Mouse (Mus musculus): ENCODE data around the gene Uckl1.

Gene Uckl1

DNA sequence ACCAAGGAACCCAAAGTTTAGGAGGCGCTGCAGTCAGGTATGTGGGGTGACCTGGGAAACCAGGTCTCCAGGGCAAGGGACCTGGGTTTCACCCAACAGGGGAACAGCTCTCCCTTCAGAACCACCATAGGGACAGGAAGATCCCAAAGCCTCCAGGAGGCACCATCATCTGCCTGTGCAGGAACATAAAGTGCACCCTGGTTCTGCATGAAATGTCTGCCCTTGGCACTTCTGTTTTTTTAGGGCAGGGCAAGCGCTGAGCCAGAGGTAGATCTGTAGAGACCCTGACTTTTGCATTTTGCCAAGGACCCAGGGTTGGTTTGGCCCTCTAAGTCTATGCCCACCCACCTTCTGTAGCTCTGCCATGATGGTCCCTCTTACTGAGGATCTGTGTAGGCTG lies 2.3 kb downstream of the Uckl1 start:
- no peak for TF ChIP-seq GATA4 (IDR thresholded peaks at IDR 0.05; ENCODE audit: insufficient replicate concordance, low read length)

DNA sequence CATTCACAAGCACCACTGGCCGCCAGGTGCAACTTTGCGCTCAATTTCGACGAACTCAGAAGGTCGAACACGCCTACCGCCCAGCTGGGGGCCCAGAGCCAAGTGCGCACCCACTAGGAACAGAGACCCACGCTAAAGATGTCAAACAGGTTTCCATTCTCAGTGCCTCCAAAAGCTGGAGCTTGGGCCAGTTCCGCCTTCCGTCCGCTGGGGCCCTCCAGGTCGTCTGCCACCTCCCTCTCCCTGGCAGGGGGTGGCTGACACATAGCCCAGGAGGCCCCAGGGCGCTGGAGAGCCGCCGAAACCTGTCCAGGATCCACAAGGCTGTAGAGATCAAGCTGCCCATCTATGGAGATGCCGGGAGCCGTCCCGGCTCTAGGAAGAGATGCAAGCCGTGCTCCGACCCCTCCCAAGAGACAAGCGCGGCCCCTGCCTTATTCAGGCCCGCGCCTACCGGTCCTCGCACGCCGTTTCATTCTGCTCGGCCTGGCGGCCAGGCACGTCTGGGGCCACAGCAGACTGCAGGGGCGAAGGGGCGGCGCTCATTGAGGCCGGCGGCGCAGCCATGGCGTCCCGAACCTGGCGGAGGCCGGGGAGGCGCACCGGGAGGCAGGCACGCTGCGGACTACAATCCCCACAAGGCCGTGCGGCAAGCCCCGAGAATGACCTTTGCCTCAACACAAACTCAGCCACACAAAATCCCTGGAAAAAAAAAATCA lies 3.1 kb downstream of the Uckl1 start:
- TF ChIP-seq GATA4 (IDR thresholded peaks at IDR 0.05; ENCODE audit: insufficient replicate concordance, low read length): no peak

DNA sequence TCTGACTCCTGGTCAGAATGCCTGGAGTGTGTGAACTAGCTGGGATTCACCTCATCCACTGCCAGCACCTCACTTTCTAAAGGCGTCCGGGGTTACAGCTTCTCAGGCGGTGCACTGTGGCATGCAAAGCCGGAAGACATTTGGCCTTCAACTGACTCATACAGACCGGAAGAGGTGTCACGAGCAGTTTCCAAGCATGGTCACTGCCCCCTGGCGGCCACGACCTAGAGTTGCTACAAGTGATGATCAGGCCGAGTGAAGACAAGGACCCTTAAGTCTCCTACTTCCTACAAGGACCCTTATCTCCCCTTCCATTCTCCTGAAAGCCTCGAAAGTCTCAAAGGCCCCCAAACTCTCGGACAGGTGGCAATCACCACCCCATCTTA lies 3.7 kb downstream of the Uckl1 start:
- TF ChIP-seq GATA4 (IDR thresholded peaks at IDR 0.05; ENCODE audit: insufficient replicate concordance, low read length): no peak

DNA sequence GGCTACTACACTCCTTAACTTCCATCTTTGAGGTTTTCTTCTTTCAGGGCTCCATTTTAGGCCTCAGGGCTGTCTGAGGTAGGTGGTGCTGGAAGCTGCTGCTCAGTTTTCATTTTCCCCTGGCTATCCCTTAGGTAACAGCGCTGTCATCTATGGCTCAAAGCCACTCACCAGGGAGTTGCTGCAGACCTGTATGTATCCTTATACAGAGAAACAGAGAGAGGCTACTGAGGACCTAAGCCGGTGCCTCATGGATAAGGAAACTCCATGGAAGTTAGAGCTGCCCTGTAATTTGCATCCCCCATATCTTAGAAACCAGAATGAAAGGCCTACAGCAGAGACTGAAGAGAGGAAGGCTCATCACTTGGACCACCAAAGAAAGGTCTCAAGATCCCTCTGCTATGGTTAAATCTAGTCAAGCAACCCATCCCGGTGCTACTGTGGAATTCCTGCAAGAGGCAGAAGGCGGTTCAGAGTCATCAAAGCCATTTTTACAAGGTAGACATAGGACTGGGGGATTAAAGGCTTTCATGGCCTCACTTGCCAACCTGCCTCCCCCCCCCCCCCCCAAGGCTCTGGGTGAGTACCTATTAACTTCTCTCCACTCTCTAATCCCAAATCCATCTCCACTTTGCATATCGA lies 4.4 kb downstream of the Uckl1 start:
- no peak for TF ChIP-seq GATA4 (IDR thresholded peaks at IDR 0.05; ENCODE audit: insufficient replicate concordance, low read length)

DNA sequence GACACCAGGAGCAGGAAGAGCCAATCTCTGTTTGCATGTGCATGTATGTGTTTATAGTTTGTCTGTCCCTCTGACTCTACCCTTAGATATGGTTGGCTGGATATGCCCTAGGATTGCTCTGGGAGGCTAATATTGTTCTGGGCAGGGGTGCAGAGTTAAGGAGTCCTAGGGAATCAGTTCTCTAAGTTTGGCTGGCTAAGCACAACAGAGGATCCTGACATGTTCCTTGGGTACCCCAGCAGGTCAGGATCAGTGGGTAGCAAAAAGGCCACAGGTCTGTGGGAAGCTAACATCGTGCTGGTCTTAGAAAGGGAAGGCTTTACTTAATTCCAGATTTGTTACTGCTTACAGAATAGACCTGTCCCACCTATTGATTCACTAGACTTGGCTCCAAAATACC lies 5.0 kb downstream of the Uckl1 start:
- TF ChIP-seq GATA4 (IDR thresholded peaks at IDR 0.05; ENCODE audit: insufficient replicate concordance, low read length): no peak

DNA sequence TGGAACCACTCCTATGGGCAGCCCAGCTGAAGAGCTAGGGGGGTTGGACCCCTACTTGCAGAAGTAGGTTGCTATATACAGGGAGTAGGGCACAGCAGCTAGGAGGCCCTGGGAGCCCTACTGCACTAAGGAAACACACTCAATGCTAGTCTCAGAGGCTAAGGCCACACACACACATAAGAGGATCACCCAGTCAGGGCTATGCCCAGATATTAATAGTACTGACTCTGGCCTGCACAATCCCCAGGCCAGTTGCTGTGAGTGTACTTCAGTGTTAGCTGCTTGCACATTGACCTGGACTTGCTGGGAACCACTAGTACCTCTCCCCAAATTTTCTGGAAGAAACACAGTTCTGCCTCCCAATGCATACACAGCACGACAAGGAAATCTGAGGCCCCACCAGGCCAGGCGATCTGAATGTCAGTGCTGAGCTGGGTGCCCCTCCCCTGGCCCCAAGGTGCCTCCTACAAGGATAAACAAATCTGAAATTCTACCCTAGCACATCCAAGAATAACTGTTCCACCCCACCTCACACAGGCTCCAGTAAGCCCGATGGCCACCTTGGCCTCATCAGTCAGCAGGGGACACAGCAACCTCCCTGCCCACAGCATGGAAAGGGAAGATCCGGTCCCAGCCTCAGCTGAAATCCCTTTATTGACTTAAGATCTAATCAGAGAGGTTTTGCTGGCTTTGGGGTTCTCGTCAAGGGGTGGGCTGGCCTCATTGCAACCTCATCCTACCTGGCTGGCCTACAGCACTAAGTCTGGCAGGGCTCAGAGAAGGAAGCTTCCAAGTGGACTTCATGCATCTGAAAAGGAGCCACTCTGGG lies 5.7 kb downstream of the Uckl1 start:
- TF ChIP-seq GATA4 (IDR thresholded peaks at IDR 0.05; ENCODE audit: insufficient replicate concordance, low read length): no peak

DNA sequence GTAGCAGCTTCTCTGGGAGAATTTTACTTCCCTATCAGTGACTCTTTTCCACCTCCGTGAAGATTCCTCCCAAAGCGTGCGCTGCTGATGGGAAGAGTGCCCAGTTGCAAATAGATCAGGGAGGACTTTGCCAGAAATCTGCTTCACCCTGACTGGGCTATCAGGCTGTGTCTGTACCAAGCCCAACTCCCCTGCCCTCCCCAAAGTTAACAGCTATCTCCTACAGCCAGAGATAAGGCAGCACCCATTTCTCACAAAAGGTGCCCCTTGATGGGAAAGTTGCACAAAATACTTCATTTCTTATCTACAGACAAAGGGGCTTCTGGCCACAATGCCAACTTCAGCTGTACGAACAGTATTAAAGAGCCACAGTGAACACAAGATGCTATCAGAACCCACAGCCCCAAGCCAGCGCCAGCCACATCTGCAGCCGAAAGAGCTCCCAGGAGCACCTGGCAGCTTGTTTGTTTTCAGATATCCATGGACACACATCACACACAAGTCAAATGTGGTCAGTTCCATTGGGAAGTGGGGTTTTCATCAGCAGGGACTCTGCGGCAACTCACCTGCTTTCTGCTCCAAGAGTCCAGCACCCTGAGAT lies 6.6 kb downstream of the Uckl1 start:
- TF ChIP-seq GATA4 (IDR thresholded peaks at IDR 0.05; ENCODE audit: insufficient replicate concordance, low read length): no peak

DNA sequence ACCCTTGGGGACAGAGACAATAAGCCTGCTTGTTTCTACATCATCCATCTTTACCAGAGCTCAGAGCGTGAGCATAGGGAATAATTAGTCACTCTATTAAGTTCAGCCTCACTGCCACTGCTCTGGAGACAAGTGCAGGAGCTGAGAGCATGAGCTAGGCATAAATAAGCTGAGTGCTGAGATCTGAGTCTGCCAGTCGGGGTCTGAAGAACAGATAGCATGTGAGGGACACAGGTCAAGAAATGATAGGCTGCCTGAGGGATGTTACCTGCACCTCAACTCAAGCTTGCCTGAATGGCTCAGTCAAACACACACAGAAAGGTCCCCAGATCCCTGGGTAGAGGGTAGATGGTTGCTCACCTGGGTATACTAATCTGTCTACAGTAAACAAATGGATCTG lies 7.6 kb downstream of the Uckl1 start:
- TF ChIP-seq GATA4 (IDR thresholded peaks at IDR 0.05; ENCODE audit: insufficient replicate concordance, low read length): no peak

DNA sequence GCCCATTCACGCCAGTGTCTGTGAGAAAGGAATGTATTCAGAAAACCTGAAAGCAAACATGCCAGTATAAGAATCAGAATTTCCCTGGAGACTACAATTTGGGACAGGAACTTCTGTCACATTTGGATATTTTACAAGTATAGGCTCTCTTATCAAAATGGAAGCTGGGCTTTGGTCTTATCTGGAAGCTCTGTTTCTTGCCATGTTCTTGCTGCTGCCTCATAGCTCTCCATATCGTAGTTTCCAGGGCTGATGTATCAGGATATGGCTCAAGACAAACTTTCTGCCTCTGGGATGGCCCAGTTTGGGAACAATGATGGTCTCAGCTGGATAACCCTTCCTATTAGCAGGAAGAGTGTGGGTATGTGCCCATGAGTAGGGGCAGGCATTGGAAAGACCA lies 8.1 kb downstream of the Uckl1 start:
- TF ChIP-seq GATA4 (IDR thresholded peaks at IDR 0.05; ENCODE audit: insufficient replicate concordance, low read length): no peak

DNA sequence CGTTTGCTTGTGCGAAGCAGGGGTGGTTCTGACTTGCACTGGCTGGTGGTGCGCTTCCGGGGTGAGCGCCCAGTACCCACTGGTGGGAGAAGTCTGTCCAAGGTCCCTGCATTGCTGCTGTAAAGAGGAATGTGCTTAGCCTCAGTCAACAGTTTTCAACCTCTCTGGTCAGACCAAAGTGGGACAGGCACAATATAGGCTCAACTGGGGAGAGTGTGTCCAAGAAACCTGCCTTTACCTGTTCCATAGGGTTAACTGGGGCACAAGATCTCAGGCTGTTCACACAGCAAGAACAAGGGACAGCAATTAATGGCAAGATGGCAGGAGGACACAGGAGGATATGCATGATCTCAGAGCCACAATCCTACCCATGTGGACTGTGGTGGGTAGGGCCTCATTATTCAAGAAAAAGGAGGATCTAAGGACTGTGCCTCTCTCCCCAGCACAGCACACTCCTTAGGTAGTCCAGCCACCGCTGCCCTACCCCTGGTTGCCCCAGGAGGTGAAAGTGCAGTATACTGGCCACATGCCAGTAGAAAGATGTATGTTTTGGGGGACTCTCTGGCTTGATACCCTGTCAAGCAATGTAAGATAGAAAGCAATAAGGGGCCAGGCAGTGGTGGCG lies 9.7 kb downstream of the Uckl1 start:
- no peak for TF ChIP-seq GATA4 (IDR thresholded peaks at IDR 0.05; ENCODE audit: insufficient replicate concordance, low read length)

DNA sequence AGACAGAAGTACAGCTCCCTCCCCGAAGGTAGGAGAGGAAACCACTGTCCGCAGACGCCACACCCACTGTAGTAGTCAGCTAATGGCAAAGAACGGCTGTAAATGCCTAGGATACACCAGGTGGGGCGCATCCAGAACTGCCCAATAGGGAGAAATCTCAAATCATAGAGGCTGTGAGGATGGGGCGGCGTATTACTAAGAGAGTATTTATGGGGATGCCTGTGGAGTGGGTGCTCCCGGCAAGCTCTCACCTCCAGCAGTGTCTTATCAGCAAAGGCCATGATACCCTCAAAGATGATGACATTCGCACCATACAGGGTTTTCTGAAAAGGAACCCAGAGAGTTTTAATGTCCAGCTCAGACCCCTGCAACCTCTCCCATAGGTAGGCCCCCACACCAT lies 10.7 kb downstream of the Uckl1 start:
- TF ChIP-seq GATA4 (IDR thresholded peaks at IDR 0.05; ENCODE audit: insufficient replicate concordance, low read length): no peak

DNA sequence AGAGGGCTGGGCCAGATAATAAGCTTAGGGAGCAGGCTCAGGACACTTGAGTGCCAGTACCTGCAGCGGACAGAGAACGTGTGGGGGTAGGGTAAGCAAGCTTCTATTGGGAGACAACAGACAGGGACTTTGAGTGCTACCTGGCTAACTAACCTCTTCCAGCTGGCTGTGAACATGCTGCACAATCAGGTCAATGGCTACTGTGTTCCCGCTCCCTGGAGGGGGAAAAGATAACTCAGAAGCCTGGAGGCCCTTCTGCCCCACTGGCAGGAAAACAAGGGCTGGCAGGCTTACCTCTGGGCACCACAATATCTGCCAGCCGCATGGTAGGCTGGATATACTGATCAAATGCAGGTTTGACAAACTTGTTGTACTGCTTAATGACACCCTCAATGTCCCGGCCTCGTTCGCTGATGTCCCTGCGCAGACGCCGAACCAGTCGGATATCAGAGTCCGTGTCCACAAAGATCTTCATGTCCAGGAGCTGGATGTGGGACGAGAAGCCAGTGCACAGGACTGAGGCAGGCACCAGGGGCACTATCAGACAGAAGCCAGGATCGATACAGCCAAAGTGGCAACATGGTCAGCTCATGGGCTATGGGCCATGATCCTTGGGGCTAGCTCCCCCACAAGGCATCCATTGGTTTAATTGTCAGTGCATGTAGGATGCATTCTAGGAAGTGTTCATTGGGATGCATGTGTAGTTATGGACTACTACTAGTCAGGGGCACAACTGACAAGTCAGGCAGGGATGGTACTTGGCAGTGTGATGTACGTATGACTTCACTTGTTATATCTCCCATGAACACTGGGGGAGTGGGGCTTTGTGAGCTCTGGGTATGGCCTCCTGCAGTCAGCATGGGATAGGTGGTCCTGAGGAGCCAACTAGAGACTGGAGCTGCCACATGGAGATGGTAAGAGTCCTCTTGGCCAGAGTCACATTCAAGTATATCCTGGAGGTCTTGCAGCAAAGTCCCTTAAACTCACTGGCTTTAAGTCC lies 11.5 kb downstream of the Uckl1 start:
- TF ChIP-seq GATA4 (IDR thresholded peaks at IDR 0.05; ENCODE audit: insufficient replicate concordance, low read length): no peak

DNA sequence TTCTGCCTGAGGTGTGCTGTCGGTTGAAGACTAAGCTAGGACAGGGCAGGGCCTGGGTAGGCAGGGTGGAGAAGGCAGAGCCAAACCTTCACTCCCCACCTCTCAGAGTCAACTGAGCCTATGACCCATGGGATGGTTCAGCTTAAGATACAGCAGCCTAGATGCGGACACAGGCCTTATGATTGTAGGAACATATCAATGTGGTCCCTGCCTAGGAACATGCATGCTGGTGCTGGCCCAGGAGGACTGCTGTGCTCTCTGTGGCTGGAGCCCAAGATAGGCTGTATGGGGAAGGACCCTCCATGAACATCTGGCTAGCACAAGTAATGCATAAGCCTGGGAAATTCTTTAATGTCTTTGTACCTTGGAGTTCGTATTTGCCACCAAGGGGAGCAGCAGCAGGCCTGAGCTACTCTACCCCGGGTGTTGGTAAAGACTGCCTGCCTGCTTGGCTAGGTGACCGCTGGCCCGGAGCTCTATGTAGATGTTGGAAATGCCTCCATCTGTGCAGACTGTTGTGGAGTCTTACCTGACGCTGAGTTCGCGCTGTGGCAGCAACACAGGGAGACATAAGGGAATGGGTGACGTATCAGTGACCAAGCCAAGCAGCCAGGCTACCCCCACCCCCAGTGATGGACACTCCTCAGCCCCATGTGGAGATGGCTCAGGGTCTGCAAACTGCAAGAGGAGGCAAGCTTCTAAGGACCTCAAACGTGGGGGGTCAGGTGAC lies 12.6 kb downstream of the Uckl1 start:
- no peak for TF ChIP-seq GATA4 (IDR thresholded peaks at IDR 0.05; ENCODE audit: insufficient replicate concordance, low read length)

Data from liver, adult (tissue).